Mouse (Mus musculus): ENCODE measurements around the gene Lrrc17. TPM values are rescaled to one million over a fixed set of nuclear protein-coding genes. Genes with fewer than 3 reads are reported as not detected.
"Not testable (repeated sequence)": the region's sequence is repeated elsewhere in the genome, so short reads cannot be mapped to it uniquely, and the experiment has no call there.

The Lrrc17 gene
- polyA plus RNA-seq, 1 experiment from 2014 or later, result 0.81 TPM

- no peak overlapping the region for H3K27ac ChIP-seq (ENCODE audit: low read depth)
- H3K36me3 ChIP-seq (replicated peaks; ENCODE audit: insufficient read depth, low read length), result no peaks in the 10 kb centered on the region
- ATAC-seq (no peak), DNase-seq (peak; percentile 58)
- H3K9ac ChIP-seq (replicated peaks), result no peak overlapping the region
- TF ChIP-seq CTCF (IDR thresholded peaks at IDR 0.05; ENCODE audit: low read depth) (peak; percentile 81), EP300 (IDR thresholded peaks at IDR 0.05; ENCODE audit: low read depth) (no peak)
- WGBS (ENCODE audit: insufficient replicate concordance), result 46% methylated on average over 6 of the region's 6 CpGs
- H3K4me1 ChIP-seq (ENCODE audit: insufficient read depth), result no peaks in the 10 kb centered on the region
- no peak overlapping the region for H3K4me2 ChIP-seq (ENCODE audit: low read depth, low read length)
- H3K27me3 ChIP-seq (ENCODE audit: insufficient read depth, low read length), result no peaks in the 10 kb centered on the region
- no peaks in the 10 kb centered on the region for H3K9me3 ChIP-seq (ENCODE audit: low read length)
- H3K4me3 ChIP-seq (ENCODE audit: low read depth, low read length), result no peak overlapping the region
Observed at GRCm38 (mm10) chr5:21586763-21587162, 43.4 kb downstream of the Lrrc17 start.

DNA sequence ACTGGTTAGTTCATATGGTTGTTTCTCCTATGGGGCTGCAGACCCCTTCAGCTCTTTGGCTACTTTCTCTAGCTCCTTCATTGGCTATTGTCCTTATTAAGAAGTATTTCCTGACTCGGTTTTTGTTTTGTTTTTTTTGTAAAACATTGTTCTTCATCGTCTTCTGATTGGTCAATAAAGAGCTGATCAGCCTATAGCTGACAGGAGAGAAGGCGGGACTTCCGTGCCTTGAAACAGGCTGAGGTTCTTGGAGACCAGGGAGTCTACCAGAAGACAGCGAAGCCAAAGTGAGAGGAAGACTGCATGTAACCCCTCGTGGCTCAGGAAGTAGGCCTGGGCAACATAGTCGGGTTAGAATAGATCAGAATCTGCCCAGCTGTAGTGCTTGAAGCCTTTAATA lies 44.3 kb downstream of the Lrrc17 start:
- DNase-seq (no peak), ATAC-seq (no peak)
- Histone ChIP-seq H3K4me3 (ENCODE audit: low read depth, low read length) (no peak overlapping the region), H3K9me3 (ENCODE audit: low read length) (no peaks in the 10 kb centered on the region), H3K27me3 (ENCODE audit: insufficient read depth, low read length) (no peaks in the 10 kb centered on the region), H3K9ac (replicated peaks) (no peak overlapping the region), H3K4me1 (ENCODE audit: insufficient read depth) (no peaks in the 10 kb centered on the region), H3K36me3 (replicated peaks; ENCODE audit: insufficient read depth, low read length) (no peaks in the 10 kb centered on the region), H3K4me2 (ENCODE audit: low read depth, low read length) (no peak overlapping the region), H3K27ac (ENCODE audit: low read depth) (no peak overlapping the region)
- 60% methylated on average over 7 of the region's 7 CpGs for WGBS (ENCODE audit: insufficient replicate concordance)
- TF ChIP-seq EP300 (IDR thresholded peaks at IDR 0.05; ENCODE audit: low read depth) (no peak), CTCF (IDR thresholded peaks at IDR 0.05; ENCODE audit: low read depth) (no peak)

GRCm38 (mm10) chr5:21588220-21588619 lies 44.9 kb downstream of the Lrrc17 start:
- TF ChIP-seq CTCF (IDR thresholded peaks at IDR 0.05; ENCODE audit: low read depth) (no peak), EP300 (IDR thresholded peaks at IDR 0.05; ENCODE audit: low read depth) (no peak)
- Histone ChIP-seq H3K9me3 (ENCODE audit: low read length) (no peaks in the 10 kb centered on the region), H3K36me3 (replicated peaks; ENCODE audit: insufficient read depth, low read length) (no peaks in the 10 kb centered on the region), H3K9ac (replicated peaks) (no peak overlapping the region), H3K4me1 (ENCODE audit: insufficient read depth) (no peaks in the 10 kb centered on the region), H3K27ac (ENCODE audit: low read depth) (no peak overlapping the region), H3K4me3 (ENCODE audit: low read depth, low read length) (no peak overlapping the region), H3K4me2 (ENCODE audit: low read depth, low read length) (no peak overlapping the region), H3K27me3 (ENCODE audit: insufficient read depth, low read length) (no peaks in the 10 kb centered on the region)
- ATAC-seq (no peak), DNase-seq (no peak)
- WGBS (ENCODE audit: insufficient replicate concordance), result 88% methylated on average over 13 of the region's 13 CpGs

DNA sequence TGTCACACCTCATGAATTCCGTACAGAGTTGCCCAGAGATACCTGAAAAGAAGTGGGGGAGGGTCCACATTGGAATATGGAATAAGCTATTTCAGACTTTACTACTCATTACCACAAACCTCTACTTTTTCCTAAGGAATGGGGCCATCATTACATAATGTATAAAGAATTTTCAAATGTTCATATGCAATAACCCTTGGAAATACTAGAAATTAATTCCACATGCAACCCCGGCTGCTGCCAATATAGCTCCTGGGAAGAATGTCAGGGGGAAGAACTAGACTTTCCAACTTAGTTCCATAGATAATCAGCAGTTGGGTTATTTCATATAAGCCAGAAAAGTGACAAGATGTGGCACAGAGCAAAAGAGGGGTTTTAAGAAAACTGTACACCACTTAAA lies 48.7 kb downstream of the Lrrc17 start:
- H3K9me3 ChIP-seq (ENCODE audit: low read length), result no peaks in the 10 kb centered on the region
- H3K9ac ChIP-seq (replicated peaks), result no peak overlapping the region
- no peaks in the 10 kb centered on the region for H3K4me1 ChIP-seq (ENCODE audit: insufficient read depth)
- ATAC-seq, result no peak
- WGBS (ENCODE audit: insufficient replicate concordance), result 82% methylated on average over 2 of the region's 2 CpGs
- H3K27ac ChIP-seq (ENCODE audit: low read depth), result no peak overlapping the region
- TF ChIP-seq CTCF (IDR thresholded peaks at IDR 0.05; ENCODE audit: low read depth) (no peak), EP300 (IDR thresholded peaks at IDR 0.05; ENCODE audit: low read depth) (no peak)
- H3K27me3 ChIP-seq (ENCODE audit: insufficient read depth, low read length), result no peaks in the 10 kb centered on the region
- H3K4me2 ChIP-seq (ENCODE audit: low read depth, low read length), result no peak overlapping the region
- no peak overlapping the region for H3K4me3 ChIP-seq (ENCODE audit: low read depth, low read length)
- H3K36me3 ChIP-seq (replicated peaks; ENCODE audit: insufficient read depth, low read length), result no peaks in the 10 kb centered on the region
- DNase-seq, result no peak

- ATAC-seq (no peak), DNase-seq (no peak)
- no peaks in the 10 kb centered on the region for H3K9me3 ChIP-seq (ENCODE audit: low read length)
- TF ChIP-seq EP300 (IDR thresholded peaks at IDR 0.05; ENCODE audit: low read depth) (no peak), CTCF (IDR thresholded peaks at IDR 0.05; ENCODE audit: low read depth) (no peak)
- H3K4me3 ChIP-seq (ENCODE audit: low read depth, low read length), result no peak overlapping the region
- no peaks in the 10 kb centered on the region for H3K27me3 ChIP-seq (ENCODE audit: insufficient read depth, low read length)
- H3K27ac ChIP-seq (ENCODE audit: low read depth), result no peak overlapping the region
- H3K9ac ChIP-seq (replicated peaks), result no peak overlapping the region
- H3K4me1 ChIP-seq (ENCODE audit: insufficient read depth), result no peaks in the 10 kb centered on the region
- no peak overlapping the region for H3K4me2 ChIP-seq (ENCODE audit: low read depth, low read length)
- H3K36me3 ChIP-seq (replicated peaks; ENCODE audit: insufficient read depth, low read length), result no peaks in the 10 kb centered on the region
- 77% methylated on average over 9 of the region's 9 CpGs for WGBS (ENCODE audit: insufficient replicate concordance)
Observed at GRCm38 (mm10) chr5:21593201-21593709, 49.9 kb downstream of the Lrrc17 start.

DNA sequence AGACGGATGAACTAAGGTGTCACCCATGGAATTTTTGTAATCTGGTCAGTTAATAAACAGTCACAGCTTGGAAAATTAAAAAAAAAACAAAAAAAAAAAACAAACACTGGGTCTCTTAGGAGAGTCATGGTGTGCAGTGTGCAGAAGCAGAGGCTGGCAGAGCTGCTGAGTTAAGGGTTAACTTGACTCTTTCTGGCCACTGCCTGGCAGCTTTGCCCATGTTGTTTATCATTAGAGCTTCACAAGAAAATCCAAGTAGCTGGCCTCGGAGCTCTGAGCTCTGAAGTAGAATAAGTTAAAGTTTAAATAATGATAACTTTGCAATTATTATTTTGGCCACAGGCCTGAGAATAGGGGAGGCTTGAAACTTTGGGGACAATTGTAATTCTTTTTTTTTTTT lies 56.2 kb downstream of the Lrrc17 start:
- not testable (repeated sequence) for H3K27me3 ChIP-seq (ENCODE audit: insufficient read depth, low read length); H3K4me2 ChIP-seq (ENCODE audit: low read depth, low read length); H3K9me3 ChIP-seq (ENCODE audit: low read length); DNase-seq; ATAC-seq; H3K9ac ChIP-seq (replicated peaks); H3K4me1 ChIP-seq (ENCODE audit: insufficient read depth); H3K4me3 ChIP-seq (ENCODE audit: low read depth, low read length); H3K36me3 ChIP-seq (replicated peaks; ENCODE audit: insufficient read depth, low read length); H3K27ac ChIP-seq (ENCODE audit: low read depth)
- 57% methylated on average over 2 of the region's 2 CpGs for WGBS (ENCODE audit: insufficient replicate concordance)

DNA sequence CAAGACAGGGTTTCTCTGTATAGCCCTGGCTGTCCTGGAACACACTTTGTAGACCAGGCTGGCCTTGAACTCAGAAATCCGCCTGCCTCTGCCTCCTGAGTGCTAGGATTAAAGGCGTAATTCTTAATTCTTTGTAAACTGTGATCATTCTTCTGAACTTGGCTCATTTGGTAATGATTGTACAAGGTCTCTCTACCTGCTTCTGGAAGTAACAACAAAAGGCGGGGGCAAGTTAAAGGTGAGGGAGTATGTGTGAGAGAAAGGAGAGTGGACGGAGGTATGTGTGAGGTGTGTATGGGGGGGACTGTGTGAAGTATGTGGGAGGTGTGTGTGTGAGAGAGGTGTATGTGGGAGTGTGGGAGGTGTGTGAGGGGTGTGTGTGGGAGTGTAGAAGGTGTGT lies 56.6 kb downstream of the Lrrc17 start:
- 81% methylated on average over 4 of the region's 4 CpGs for WGBS (ENCODE audit: insufficient replicate concordance)
- no peak overlapping the region for H3K9ac ChIP-seq (replicated peaks)
- no peak overlapping the region for H3K4me3 ChIP-seq (ENCODE audit: low read depth, low read length)
- H3K27ac ChIP-seq (ENCODE audit: low read depth), result no peak overlapping the region
- H3K4me1 ChIP-seq (ENCODE audit: insufficient read depth), result no peaks in the 10 kb centered on the region
- TF ChIP-seq CTCF (IDR thresholded peaks at IDR 0.05; ENCODE audit: low read depth), result no peak
- no peak for TF ChIP-seq EP300 (IDR thresholded peaks at IDR 0.05; ENCODE audit: low read depth)
- ATAC-seq (no peak), DNase-seq (no peak)
- no peak overlapping the region for H3K4me2 ChIP-seq (ENCODE audit: low read depth, low read length)
- no peaks in the 10 kb centered on the region for H3K36me3 ChIP-seq (replicated peaks; ENCODE audit: insufficient read depth, low read length)
- H3K9me3 ChIP-seq (ENCODE audit: low read length), result no peaks in the 10 kb centered on the region
- no peaks in the 10 kb centered on the region for H3K27me3 ChIP-seq (ENCODE audit: insufficient read depth, low read length)

Data from liver, postnatal 0 days (tissue).